Mouse (Mus musculus) layer of hippocampus, postnatal 14 days (tissue): ENCODE results near the gene Dnmt3a. TPM values are rescaled to one million over a fixed set of nuclear protein-coding genes. Genes with fewer than 3 reads are reported as not detected.

Experiments used
- DNase-seq, 2 experiments: peaks; one replicate each; pipeline ENCODE4 v3.0.0; 2021 to 2022; ENCODE audit warnings: low spot score in 2 of 2, mixed read lengths in 1 of 2
- total RNA-seq, 2 experiments: library from RNA; stranded (reverse); gene quantifications; 2 replicates each; pipeline ENCODE4 v1.2.3; 2021

Gene Dnmt3a
- total RNA-seq, 2 experiments from 2014 or later = 272 to 273 TPM

DNA sequence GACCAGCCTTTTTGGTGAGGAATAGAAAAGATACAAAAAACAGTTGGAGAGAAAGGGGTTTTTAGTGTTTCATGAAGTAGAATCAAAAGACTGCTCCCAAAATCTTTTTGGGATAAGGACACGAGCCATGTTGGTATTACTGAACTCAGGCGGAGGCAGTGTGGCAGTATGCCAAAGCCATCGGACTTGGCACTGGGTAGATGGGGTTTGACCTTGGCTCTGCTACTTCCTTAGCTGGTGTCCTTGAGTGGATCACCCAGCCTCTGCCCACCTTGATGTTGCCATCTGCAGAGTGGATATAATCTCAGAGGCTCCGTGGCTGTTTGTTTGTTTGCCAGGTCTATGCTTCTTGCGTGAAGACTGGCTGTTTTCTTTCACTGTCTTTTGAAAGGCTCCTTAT, 11.8 kb downstream of the Dnmt3a start:
- no peak for DNase-seq

DNA sequence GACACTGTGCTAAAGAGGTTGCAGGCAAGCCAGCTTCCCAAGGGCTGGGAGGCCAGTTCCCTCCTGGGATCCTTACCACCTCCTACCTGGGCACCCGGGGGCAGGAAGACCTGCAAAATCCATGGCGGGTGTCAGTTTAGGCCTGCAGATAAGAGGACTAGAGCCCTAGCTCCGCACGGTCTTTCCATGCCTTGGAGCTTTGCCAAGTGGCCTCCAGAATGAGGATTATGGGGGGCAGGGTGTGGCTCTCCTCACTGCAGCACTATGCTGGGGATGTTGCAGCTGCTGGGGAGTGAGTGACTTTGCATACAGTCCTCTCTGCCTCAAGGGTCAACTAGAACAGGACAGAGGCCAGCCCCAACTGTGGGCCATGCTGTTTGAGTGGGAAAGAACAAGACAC, 14.1 kb downstream of the Dnmt3a start:
- DNase-seq = no peak

DNA sequence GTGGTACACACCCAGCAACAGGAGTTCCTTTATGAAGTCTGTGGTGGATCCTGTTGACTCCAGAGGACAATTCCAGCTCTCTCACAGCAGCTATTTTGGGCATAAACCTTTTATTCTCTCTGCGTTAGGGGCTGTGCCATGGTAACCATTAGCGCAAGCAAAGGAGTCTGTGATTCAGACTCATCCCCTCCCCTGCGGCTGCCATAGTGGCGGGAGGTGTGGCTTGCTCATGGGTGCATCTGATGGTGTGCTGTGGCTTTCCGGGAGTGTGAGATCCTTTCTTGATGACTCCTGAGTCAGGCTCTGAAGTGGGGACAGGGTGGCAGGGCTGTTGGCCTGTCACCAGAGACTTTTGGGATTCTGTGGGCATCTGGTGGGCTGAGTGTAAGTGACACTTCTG, 17.6 kb downstream of the Dnmt3a start:
- no peak for DNase-seq

DNA sequence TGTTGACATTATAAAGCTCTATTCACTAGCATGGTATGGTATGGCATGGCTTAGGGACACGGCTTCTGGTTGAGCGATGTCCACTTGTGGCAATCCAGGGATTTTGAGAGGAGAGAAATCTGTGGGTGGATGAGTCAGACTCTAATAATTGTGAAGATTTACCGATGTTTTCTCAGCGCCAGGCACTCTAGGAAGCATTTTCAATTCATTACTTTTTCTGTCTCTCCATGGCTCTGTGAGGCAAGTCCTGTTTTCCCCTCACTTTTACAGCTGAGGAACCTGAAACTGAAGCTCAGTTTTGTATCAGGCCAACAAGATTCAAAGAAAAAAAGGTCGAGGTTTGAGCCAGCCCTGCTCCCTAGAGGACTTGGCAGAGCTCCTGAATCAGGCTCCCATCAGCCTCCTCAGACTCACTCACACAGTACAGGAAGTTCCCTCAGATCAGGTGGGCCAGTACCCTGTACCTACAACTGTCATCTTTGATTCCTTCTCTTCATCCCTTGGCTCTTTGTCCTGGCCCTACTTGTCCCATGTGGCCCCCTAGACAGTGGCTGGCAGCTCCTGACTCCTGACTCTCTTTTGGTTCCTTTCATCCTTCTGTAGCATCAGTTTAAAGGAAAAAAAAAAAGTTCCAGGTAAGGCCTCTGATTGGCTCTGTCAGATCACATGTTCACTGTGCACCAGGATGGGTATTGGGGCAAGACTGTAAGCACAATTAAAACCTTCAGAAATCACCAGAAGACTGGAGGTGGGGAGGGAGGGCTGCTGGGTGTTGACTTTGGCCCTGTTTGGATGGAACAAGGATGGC, 19.3 kb downstream of the Dnmt3a start:
- DNase-seq = peak in 1 of 2 experiments; percentile 23

DNA sequence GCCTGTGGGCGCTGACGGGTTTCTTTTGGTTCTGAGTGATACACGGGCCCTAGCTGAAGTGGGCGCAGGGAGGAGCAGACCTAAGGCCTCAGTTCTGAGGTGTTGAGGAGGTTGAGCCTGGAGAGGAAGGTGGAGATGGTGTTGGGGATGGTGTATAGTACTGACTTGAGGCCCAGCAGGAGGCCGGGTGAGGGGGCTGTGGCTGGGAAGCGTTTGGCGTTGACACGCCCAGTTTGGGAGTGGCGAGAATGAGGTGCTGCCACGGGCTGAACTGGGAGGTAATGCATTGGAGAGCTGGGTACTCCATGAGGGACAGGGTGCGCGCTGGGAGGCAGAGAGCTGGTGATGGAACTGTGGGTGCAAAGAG, 19.9 kb downstream of the Dnmt3a start:
- DNase-seq = no peak

DNA sequence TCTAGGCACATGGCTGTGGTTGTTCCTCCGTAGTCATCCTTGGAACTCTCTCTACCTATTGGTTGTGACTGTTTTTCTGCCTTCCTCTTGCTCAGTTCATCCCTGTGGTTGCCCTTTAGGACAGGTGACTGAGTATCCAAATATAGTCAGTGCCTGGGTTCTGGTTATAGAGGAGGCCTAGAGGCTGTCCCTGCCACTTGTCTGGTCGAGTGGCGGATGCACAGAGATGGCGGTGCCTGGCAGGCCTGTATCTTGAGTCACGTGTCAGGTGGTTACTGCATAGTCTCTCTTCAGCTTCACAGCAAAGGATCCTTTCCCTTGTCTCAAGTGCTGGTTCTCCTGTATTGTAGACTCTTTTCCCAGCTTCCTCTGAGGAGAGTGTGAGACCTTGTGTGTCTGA, 22.0 kb downstream of the Dnmt3a start:
- DNase-seq = no peak

DNA sequence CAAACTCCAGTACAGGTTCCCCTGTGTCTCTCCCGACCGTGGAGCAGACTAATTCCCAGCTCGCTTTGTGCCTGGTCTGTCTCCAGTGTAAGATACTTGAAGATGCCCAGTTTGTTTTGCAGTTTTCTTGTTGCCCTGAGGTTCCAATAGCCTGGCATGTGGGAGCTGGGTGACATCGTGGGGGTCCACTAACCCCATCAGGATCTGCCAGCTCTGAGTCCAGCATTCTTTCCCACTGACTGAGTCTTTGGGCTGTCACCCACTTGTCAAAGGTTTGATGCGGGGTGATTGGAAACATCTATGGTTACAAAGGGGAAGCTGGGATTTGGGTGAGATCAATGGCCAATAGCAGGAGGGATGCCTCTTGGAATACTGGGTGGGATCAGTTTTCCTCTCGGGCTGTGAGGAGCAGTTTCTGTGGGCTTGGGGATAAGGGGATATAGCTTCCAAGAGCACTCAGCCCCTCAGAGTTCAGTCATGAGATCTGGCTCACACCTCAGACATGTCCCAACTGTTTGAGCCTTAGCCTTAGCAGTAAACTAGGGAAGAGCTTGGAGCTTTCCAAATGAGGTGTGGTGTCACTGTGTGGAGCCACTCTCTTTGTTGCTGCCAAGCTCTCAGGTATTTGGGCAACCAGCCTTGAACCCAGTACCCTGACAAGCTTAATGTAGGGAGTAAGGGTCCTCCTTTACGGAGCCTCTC, 27.4 kb downstream of the Dnmt3a start:
- DNase-seq = no peak

DNA sequence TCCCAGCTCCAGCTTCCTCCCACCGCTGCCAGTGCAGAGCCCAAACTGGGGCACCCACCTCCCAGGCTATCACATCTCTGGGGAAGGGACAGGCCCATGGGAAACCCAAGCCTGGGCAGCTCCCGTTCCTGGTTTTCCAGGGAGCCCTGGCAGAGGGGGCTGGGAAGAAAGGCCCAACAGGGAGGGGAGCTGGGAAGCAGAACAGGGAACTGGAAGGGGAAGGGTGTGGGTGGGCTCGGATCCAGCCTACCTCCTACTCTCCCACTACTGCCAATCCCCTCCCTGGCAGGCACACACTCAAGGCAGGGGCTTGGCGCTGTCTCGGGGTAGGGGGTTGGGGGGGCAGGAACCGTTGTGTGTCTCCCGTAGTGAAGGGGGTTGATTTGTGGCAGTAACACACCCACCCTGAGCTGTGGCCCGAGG, 28.1 kb downstream of the Dnmt3a start:
- DNase-seq = peak; percentile 81 to 94

DNA sequence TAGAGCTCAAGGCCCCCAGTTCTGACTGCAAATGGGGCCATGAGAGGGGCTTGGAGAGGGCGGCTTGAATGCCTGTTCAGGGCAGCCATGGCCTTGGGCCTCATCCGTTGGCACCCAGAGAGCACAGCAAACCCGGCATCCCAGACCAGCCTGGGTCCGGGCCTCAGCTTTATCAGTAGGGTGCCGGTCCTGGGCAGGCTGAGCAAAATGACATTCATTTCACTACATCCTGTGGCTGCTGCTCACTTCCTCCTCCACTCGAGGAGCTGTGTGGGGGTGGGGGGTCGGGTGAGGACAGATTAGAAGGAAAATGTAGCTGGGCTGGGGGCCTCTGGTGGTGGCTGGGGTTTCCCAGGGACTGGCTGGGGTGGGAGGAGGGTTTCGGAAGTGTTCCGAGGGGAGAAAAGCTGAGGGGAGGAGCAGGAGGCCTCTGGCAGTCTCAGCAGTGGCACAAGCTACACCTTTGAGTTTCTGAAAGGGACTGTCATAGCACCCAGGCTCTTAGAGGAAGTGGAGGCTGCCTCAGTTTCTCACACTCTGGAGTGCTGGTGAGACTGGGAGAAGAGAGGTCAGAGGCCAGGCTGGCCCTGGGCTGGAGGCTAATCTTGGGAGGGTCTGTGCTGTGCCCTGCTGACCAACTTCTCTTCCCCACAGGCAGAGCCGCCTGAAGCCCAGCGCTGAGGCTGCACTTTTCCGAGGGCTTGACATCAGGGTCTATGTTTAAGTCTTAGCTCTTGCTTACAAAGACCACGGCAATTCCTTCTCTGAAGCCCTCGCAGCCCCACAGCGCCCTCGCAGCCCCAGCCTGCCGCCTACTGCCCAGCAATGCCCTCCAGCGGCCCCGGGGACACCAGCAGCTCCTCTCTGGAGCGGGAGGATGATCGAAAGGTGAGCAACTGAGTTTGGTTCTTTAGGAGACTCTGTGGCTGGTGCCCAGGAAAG, 28.8 kb downstream of the Dnmt3a start:
- no peak for DNase-seq

DNA sequence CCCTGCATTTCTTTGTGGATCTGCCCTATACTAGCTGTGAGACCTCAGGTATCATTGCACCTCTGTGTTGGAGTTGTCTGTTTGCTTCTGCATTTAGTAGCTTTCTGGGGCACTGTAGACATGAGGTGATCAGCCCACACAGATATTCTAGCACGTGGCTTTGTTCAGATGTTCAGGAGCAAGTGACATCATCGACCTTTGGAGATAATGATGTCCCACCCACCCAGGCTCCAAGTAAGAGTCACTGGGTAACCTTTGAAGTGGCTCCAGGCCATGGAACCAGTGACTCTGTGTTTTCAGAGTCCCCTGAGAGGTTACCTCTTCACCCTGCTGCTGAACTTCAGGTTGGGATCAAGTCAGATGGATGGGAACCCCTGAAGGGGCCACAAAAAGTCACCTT, 29.8 kb downstream of the Dnmt3a start:
- no peak for DNase-seq

DNA sequence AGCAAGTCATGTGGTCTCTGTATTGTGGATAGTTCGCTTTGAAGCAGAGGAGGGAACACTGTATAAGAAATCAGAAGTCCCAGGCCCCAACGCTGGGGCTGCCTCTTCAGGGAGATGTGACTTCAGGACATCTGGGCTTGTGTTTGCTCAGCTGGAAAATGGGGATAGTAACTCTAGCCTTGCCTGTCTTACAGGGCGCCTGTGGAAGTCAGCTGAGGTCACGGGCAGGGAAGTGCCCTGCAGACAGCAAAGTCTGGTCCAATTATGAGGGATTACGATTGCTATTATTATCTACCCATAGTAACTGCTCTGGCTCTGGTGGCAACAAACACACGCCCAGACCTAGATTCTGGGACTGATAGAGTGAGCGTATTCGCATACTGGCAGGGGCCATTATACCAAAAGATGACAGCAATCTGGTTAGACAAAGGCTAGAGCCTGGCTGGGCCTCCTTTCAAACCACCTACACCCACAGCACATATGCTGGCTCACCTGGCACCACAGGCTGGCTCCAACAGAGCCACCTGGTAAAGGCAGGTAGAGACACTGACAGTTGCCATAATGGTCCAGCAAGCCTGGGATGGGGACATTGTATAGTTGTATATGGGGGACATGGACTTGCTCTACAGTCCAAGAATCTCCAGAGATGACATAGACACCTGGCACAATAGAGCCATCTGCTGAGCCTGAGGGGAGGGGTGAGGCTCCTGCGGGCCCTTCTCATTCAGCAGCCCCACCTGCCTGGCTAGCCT, 31.4 kb downstream of the Dnmt3a start:
- DNase-seq = peak; percentile 42 to 72

DNA sequence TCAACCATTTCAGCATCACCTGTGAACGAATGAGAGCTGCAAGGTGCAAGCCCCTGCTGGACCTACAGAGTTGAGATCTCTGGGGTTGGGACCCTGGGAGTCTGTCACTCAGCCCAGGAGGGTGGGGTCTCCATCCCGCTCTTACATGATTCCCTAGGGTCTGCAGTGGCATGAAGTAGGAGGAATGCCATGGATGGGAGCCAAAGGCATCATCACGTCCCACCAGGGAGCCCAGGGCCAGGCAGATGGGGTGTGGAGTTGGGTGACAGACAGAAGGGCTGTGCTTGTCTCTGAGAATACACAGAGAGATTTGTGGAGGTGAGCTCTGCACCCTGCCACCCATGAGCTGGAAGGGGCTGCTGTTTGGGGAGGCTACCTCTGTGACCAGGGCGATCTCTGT, 32.2 kb downstream of the Dnmt3a start:
- DNase-seq = no peak

DNA sequence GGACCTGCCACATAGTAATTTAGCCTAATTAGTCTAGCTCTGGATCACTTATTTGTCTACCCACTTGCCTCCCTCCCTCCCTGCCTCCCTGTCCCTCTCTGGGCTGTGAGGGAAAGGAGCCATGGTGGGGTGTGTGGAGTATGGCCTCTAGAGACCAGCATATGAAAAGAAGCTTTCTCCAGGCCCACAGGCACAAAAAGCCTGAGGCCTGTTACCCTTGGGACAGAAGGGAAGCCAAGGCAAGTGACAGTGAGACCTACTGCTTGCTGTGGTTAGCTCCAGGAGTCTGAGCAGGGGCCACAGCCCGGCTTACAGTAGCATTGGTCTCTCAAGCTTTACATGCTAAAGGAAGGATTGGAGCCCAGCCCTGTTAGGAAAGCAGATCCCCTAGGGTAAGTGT, 33.9 kb downstream of the Dnmt3a start:
- no peak for DNase-seq

DNA sequence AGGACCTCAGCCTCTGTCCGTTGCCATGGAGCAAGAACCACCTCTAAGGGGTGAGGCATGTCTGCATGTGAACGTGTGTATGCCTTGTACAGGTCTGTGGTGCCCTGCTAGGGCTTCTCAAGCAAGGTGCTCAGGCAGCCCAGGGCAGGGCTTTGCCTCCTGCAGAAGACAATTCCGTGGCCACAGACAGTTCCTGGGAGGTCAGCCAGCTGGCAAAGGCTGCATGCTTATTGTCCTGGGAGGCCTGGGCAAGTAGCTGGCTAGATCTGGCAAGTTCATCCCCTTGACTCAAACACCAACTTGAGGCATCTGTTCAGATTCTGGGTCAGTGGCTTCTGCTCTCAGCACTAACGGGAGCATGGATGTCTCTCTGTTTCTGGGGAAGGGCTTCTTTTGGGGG, 35.3 kb downstream of the Dnmt3a start:
- DNase-seq = no peak

DNA sequence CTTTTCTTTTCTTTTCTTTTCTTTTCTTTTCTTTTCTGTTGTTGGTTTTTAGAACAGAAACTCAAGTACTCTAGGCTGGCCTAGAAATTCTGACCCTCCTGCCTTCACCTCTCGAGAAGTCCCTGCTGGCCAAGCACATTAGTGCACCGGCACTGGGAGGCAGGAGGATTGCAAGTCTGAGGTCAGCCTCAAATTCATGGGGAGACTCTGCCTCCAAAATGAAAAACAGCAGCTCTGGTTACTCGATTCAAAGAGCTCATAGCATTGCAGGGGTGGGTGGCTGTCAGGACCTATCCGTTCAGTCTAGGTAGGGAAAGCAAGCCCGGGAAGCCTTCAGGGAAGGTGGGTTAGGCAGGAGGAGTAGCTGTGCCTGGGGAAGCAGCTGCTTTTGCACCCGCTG, 37.0 kb downstream of the Dnmt3a start:
- no peak for DNase-seq

DNA sequence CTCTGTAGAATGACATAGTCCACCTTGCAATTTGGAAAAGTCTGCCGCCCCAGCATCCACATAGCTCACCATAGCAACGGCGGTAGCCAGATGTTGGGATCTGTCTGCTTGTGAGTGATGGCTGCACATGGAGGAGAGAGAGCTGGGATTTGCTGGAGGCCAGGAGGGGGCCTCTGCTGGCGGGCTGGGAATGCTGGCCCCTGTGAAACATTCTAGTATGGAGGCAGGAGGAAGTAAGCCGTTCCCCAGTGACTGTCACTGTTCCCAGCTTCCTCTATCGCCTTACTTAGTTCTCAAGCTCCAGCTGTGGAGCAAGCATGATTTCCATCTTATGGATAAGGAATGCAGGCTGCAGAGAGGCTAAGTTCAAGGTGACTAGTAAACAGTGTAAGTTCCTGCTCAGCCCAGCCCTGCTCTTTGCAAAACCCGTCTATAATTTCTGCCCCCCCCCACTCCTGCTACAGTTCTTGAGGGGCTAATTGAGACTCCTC, 37.6 kb downstream of the Dnmt3a start:
- DNase-seq = no peak

DNA sequence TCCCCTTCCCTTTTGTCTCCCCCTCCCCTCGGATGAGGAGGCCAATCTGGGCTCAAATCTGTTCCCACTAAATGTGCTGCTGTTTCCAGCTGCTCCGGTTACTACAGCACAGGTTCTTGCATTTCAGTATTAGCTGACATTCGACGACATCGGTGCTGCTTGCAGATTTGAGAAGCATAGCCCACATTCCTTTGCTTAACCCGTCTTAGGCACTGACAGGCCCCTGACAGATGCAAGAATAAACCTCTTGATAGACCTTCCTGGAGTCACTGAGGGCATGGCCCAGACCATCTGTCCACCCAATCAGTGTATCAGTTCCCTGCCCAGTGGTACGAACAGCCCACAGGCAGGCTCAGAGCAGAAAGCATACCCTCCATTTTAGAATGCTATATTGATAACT, 38.1 kb downstream of the Dnmt3a start:
- DNase-seq = no peak

DNA sequence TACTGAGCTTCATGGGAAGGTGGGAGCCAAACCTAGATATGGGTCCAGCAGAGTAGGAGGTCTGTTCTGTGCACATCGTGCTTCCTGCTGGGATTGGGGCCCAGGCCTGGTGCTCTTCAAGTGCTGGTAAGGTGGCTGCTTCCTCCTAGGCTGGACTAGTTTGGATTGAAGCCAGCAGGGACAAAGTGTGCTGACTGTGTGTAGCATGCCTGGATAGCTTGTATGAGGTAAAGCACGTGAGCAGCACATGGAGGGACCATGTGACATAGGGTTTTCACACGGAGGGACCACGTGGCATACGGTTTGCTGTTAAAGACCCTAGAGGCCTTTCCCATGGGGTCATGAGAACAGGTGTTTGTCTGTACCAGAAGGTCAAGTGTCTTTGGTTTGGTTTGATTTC, 38.5 kb downstream of the Dnmt3a start:
- no peak for DNase-seq

DNA sequence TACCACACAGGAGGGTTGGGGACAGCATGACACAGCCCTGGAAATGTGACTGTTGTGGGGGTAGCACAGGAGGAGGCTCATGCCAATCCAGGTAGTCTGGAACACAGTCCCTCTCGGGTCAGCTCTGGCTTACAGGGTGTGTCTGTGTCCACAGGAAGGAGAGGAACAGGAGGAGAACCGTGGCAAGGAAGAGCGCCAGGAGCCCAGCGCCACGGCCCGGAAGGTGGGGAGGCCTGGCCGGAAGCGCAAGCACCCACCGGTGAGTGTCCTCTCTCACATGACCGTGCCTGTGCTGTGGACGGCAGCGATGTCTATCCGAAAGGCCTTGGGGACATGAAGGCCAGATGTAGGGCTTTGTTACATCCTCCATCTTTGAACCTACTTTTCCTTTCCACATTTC, 43.7 kb downstream of the Dnmt3a start:
- DNase-seq = no peak

DNA sequence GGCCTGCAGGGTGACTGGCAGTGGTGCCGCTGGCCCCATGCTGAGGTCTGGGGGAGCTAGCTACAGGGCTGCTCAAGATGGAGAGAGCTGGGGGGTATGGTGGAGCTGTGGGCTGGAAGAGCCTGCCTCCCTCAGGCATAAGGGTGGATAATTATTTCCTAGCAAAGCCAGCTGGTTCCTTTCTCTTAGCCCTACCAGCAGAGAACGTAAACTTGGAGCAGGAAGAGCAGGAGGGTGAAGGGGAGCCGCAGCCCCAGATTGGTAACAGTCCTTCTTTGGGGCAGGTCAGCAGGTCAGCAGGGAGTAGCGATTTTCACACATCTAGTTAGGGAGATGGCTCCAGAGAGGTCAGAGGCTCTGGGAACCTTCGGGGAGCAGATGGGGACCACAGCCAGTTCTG, 44.4 kb downstream of the Dnmt3a start:
- no peak for DNase-seq

DNA sequence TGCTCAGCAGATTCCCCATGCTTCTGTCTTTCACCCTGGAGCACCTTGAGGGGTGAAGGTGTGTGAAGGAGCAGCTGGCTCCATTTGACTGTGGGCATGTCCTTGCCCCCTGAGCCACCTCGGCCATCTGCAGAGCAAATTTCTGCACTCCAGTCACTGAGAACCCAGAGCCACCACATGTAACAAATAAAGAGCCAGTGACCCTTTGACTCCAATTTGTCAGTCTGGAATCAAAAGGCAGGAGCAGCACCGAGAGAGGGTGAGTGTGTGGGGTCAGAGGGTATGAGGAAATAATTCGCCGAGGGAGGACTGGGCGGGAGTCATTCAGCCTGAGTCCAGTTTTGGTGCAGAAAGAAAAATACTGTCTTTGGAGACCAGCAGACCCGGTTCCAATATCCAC, 44.9 kb downstream of the Dnmt3a start:
- no peak for DNase-seq
